Mouse (Mus musculus) spleen, adult 12 weeks (tissue): ENCODE results near the gene Gtf2a1l.
A peak's percentile ranks its signal among the peaks of the same experiment; 100 is the strongest.

Source experiments
- DNase-seq: peaks from one replicate; pipeline ENCODE4 v3.0.0; 2022; ENCODE audit warnings: low spot score

Gtf2a1l gene

DNA sequence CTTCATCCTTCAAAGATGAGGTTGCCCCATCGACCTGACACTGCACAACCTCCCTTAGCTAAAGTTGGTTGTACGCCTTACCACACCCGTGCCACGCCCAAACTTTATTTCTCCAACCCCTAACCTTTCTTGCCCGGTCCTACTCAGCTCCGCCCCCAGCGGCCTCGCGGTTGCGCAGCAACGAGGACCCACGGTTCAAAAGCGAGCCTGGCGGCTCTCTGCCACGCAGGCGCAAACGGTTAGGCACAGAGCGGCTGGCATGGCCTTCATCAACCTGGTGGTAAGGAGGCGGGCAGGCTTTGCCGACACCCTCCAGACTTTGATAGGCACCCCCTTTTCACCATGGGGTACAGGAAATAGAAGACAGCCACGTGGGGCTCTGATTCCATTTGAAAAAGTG lies at the start of gene Gtf2a1l:
TSS of gene Gtf2a1l (plus strand) at position 209 of the 400 bp plus-strand sequence.
- peak; percentile 21 for DNase-seq

DNA sequence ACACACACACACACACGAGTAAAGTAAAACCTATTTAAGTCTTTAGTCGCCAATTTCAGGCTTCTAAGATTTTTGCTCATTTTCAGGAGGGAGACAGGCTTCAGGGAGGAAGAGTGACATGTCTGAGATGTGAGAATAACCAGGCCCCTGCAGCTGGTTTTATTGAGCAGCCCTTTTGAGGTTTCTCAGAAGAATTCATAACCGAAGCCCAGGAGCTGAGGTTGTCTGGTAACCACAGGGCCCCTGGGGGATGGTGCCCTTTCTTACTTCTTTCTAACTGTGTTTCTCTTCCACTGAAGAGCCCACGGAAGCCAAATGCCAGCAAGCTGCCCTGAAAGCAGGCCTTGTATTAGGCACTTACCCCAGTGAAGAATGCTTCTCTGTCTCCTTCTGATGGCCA lies 47.5 kb upstream of the Gtf2a1l start:
- DNase-seq = no peak

DNA sequence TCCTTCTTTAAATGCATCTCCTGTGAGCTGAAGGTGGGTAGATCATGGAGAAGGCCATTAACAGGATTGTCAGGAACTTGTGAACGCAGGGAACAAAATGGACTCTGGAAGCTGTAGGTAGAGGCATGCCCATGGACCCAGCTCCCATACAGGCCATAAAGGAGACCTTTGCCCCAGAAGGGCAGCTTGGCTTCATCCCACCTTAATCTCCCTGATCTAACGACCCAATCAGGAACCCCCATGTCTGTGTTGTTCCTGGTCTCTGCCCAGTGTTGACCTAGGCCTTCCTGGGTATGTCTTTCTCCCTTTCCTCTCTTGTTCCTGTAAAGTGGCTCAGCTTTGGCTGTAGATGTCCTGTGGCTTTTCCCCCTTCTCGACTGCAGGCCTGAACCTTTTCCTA lies 47.1 kb upstream of the Gtf2a1l start:
- DNase-seq = no peak

DNA sequence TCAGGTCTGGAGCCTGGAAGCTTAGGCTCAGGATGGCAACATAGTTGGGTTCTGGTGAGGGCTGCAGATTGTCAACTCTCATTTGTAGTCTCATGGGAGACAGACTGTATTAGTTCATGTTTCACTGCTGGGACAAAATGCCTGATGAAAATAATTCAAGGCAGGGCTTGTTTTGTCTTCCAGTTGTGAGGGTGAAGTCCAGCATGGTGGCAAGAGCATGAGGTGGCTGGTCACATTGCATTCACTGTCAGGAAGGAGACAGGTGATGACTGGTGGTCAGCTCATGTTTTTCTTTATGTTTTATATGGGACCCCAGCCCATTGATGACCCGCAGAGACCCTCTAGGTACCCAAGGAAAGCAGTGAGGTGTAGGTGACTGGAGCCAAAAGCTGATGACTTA lies 45.7 kb upstream of the Gtf2a1l start:
- DNase-seq = no peak

DNA sequence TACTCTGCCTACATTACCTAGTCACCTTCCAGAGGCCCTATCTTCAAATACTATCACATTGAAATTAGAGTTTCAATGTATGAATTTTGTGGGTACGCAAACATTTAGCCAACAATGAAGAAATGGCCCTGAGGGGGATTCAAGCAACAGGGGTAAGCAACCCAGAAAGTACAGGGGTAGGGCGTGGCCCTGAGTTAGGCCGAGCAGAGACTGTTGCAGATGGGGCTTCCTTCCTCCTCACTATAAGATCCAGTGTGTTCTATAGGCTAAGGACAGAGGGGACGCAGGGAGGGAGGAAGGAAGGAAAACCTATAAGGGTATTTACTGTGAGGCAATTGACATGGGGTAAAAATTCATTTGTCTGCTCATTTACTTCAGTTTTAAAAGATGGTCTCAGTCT lies 44.1 kb upstream of the Gtf2a1l start:
- no peak for DNase-seq

DNA sequence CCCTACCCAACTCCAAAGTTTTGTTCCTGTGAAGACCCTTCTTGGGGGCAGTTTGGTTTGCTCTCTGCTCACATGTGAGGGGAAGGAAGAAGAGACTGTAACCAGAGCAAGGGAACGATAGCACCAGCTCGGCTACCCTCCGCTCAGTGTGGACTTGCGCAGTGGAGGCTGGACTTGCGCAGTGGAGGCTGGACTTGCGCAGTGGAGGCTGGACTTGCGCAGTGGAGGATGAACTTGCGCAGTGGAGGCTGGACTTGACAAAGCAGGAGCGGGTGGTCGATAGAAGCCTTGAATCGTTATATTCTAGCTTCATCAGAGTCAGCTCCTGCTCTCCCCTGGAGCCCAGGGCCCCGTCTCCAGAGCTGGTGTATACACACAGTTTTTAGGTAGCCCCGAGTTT lies 43.1 kb upstream of the Gtf2a1l start:
- no peak for DNase-seq

DNA sequence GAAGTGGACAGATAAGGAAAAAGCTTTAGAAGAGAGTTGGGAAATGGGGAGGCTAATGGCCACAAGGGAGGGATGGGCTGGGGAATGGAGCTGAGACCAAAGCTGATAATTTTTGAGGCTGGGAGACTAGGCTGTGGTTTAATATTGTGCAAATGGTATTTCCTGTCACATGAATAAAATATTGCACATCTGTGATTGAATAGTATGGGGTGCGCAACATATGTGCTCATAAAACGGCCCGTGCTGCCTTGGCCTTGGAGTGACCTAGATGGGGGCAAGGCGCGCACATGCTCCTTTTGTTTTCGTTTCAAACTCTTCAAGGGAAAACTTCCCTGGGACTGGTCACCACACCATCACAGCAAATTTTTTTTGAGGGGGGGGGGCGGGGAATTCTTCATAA lies 42.5 kb upstream of the Gtf2a1l start:
- DNase-seq = no peak

DNA sequence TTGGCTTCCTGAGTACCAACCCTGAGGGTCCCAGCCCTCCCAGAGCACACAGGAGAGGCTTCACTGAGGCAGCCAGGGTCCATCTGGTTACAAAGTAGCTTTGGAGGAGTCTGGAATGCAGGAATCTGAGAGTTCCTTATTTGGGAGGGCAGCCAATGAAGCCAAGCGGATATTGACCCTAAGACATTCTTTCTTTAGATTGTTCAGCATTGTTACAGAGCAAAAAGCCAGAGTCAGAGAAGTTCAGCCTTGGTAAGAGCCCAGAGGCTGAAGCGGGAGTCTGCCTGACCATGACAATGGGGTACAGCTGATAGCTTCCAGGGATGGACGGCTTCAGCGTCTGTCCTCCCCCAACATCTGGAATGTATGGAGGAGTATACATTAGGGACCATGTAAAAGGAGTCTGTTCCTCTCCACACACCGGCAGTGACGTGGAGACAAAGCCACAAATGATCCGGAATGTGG lies 42.1 kb upstream of the Gtf2a1l start:
- no peak for DNase-seq

DNA sequence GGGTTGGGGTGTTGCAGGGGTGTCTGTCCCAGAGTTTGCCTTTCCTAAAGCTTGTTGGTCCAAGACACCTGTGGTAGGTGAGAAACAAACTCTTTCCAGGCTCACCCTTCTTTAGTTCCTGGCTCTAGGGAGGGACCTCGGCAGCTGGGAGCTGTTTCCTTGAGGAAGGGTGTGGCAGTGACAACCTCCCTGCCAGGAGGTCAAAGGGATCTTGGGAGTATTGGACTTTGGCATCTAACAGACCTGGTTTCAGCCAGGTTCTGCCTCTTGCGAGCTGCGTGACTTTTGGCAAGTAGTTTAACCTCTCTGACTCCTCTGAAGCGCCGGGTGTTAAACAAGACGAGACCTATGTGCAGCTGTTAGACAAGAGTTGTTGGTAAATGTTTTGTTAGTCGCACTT lies 41.3 kb upstream of the Gtf2a1l start:
- DNase-seq = no peak

DNA sequence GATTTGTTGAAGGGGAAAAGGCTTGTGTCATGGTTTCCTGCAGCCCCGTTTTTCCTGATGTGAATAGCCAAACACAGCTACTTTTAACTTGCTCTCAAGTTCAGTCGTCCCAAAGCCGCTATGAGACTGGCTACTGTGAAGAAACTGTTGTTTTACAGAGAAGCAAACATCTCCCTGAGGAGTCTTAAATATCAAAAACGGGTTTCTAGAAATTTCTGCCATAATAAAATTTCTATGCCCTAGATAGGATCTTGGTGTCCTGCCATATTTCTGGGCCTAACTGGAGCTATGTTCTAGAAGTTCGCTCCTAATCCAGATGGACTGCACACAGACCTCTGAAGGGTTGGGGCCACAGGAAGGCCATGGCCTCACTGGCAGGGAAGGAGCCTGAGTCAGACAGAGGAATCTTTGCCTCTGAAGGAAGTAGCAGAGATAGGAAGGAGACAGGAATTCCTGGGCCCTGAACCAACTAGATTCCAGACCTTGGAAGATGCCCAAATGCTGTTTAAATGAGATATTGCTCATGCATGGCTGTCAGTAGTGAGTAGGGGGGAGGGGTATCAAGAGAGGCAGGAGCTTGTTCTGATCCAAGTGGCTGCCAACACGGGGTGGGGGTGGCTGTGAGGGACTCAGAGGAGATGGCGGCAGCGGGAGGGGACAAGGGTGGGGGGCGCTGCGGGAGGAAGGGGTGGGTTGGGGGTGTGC lies 39.6 kb upstream of the Gtf2a1l start:
- no peak for DNase-seq

DNA sequence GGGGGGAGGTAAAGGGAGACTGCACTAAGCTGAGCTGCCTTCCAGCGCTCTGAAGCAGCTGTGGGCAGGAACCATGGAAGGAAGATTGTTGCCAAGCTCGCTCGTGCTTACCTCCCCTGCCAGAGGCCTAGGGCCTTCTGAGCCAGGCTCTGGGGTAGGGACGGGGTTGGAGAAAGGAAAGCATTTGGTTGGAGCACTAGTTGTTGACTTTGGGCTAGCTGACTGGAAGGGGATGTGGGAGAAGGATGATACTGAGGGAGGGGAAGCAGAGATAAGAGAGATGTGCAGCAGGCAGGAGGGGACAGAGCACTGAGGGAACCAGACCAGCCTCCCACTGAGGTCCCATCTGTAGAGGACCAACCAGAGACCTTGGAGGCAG lies 39.1 kb upstream of the Gtf2a1l start:
- no peak for DNase-seq

DNA sequence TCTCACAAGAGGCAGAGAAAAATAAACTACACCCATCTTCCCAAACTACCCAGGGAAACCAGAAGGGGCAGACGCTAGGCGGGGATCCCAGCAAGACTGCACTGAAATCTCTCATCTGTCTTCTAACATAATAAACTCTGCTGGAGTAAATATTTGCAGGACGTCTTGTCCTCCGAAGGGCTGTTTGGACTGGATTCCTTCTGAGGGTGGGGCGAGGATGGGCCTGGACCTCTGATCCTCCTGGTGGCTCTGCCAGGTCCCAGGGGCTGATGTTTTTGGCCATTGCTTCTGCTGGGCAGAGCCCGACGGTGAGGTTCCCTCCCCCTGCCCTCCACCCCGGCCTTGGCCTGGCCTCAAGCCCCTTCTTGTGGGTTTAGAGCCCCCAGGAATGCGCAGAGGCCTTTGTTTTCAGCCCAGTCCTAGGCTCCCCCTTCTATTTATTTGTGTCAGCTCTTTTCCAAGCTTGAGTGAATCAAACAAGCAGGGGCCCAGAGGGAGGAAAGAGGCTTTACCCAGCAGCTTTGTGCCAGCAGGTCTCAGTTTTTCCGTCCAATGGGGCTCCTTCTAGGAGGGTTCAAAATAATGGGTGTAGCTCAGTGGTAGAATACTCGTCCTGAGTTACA lies 38.4 kb upstream of the Gtf2a1l start:
- DNase-seq = no peak

DNA sequence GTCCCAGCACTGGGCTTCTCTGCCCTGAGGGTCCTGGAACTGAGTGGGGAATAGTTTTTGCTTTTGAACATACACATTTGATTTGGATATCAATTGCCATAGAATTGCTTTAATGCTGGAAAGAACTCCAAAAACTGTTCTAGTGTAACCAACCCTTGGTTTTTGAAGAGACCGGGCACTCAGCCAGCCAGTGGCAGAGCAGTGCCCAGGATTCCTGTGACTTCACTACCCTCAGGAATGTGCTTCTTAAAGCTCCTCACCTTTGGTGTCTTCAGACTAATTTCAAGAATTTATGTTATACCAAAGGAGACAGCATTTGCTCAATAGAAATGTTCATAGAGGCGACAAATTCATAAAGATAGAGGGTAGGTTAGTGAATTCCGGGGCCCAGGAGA lies 37.9 kb upstream of the Gtf2a1l start:
- no peak for DNase-seq

DNA sequence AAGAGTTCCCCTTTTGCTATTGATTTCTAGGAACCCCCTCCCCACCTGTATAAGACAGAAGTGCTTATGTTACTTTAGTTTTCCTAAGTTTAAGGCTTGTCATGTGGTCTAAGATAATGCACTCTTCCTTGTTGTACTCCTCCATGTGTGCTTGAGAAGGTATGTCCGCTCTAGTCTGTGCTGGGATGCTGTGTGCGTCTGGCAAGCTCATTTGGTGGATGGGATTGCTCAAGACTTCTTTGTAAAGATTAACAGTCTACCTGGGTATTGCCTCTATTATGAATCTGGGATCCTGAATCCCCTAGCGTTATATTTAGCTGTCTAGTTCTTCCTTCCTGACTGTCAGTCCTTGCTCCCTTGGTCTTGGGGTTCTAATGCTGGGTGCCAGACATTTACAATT lies 35.8 kb upstream of the Gtf2a1l start:
- DNase-seq = no peak

DNA sequence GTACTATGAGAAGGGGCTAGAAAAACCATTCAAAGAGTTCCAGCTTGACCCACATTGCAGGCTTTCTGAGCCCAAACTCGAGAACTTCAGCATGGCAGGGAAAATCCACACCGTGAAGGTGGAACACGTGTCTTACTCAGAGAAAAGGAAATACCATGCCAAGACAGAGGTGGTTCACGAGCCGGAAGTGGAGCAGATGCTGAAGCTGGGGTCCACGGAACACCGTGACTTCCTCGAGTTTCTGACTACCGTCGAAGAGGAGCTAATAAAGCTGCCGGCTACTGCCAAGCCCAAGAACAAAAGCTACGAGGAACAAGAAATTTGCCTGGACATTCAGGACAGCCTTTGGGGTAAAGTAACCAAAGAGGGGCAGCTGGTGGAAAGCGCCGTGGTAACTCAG lies 32.4 kb upstream of the Gtf2a1l start:
- DNase-seq = no peak

DNA sequence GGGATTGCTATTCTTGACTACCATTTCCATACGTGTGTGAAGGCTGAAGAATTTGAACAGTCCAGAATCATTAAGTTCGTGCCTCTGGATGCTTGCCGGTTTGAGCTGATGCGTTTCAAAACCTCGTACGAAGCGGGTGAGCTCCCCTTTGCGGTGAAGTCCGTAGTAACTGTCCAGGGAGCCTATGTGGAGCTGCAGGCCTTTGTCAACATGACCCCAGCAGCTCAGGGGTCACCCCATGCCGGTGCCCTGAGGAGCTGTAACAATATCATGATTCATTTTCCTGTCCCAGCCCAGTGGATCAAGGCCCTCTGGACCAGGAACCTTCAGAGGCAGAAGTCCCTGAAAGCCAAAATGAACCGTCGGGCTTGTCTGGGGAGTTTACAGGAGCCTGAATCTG lies 31.9 kb upstream of the Gtf2a1l start:
- DNase-seq = no peak

DNA sequence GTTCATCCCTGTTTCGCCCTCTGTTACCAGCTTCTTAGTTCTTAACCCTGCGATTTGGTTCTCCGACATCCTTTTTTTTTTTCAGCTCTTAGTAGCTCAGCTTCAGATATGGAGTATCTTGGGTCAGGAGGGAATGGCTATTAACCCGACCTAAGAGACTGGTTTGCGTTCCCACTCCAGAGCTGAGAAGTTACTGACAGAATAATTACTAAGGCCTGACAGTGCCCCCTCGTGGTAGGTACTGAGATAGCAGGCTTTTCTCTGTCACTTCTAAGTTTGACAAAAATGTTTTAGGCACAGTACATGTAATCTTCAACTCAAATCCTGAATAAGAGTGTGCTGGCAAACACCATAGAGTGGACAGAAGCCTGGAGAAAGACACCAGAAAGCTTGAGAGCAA lies 27.4 kb upstream of the Gtf2a1l start:
- peak; percentile 29 for DNase-seq

DNA sequence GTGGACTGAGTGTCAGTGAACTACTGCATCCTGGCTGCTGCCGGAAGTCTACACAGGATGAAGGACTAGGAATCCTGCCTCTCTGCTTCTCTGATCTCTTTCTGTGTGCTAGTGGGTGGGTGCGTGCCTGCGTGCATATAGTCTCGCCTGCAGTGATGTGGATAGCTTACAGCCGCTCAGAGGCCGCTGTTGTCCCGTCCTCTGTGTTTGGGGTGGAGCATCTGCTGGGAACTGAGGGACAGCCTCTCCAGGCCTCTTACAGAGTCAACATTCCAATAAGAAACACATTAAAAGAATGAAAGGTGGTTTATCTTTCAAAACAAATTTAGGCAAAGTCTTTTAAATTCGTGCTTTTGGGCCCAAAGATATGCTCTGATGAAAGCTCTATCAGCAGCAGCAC lies 26.6 kb upstream of the Gtf2a1l start:
- DNase-seq = no peak

DNA sequence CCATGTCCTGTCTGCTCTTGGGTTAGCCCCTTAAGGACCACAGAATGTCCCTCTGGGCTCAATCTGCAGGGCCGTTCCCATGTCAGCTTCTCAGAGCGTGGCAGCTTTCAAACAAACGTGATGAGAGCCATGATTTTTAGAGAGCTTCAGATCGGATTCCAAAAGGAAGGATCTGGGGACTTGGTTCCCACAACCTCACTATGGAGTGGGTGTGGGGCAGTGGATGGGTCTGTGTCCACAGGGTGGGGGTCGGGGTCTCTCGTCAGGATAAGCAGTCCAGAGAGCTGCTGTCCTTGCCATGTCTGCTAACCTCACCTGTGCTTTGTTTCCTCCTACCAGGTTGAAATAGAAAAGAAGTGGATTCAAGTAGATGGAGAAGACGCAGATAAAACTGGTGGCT lies 23.6 kb upstream of the Gtf2a1l start:
- no peak for DNase-seq

DNA sequence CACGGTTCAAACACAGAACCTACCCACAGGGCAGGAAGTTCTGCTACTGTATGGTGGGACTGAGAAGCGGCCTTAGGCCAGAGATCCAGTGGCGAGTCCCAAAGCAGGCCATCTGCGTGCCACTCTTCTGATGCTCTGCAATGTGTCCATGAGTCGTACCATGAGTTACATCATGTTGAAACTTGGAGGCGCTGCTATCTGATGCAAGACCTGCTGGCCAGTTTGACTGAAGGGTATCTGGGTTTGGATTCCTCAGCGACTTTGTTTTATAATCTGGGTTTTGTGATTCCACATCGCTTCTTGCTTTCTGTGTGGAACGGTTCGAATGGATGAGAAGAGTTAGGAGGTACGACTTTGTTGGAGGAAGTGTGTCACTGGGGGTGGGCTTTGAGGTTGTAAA lies 23.2 kb upstream of the Gtf2a1l start:
- no peak for DNase-seq

DNA sequence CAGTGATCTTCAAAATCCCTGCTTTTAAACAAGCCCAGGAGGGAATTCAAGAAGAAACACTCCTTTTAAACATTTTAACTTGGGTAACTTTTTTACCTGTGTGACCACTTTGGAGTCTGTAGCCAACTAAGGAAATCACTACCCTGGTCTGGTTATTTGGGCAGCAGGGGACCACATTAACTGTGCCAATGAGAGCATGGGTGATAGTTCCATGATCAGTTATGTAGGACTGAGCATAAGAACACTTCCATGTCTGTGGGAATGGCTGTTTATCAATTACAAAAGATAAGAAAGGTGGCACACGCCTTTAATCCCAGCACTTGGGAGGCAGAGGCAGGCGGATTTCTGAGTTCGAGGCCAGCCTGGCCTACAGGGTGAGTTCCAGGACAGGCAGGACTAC lies 21.3 kb upstream of the Gtf2a1l start:
- no peak for DNase-seq

DNA sequence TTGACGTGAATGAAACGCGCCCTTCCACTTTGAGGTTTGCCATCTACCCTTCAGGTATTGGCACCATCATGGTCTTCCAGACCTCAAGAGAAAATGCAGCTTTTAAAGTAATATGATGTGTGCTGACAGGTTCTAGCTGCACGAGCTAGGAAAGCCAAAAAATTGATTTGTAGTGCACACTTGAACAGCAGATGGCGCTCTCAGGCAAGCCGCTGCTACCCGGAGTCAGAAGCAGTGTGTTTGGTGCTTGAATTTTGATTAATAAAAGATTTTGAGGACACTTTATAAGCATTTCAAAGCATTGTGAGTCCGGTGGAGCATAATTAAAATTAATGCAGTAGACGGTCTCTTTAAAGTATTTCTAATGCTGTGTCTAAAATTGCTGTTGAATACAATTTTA lies 16.4 kb upstream of the Gtf2a1l start:
- peak; percentile 32 for DNase-seq

DNA sequence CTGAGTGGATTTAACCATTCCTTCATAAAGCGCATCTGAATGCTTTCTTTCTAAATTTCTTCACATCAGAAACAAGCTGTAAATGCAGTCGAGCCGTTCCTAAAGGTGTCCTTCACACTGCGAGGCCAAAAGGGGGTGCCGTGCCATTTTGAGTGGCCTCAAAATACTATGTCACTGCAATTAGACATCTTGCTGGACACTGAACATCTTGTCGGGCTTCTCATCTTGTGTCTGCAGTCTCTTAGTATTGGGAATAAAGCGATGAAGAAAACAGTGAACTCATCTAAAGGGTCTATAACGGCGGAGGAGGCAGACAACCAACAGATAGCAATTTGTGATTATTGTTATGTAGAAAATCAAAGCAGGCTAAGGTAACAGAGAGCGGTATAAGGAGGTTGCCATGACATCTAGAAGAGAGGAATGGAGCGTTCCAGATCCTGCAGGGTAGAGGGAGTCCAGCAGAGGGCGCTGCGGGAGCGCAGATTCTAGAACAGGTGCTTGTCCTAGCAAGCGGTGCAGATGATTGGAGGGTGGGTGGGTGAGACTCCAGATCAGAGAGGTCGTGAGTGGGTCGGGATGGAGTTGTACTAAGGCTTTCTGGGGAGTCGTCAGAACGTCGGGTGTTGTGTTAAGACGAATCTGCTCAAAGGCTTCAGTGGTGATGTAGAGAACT lies 15.6 kb upstream of the Gtf2a1l start:
- DNase-seq = peak; percentile 43

DNA sequence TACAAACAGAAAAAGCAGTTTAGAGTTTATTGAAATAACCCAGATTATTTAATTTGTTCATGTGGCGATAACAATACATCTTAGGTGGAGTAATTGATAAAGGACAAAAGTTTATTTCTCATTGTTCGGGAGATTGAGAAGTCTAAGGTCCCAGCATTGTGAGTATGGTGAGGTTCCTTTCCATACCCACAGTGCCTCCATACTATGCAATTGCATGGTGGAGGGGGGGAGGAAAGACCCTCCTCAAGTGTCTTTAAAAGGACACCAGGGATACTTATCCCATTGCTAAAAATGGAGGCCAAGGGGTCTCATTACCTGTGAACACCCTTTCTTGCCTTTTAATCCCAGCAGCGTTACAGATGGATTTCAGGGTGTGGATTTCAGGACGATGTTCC lies 15.1 kb upstream of the Gtf2a1l start:
- DNase-seq = no peak
